Mouse (Mus musculus): ENCODE data around the gene Rrp36.
A peak's percentile ranks its signal among the peaks of the same experiment; 100 is the strongest.

Rrp36 gene

DNA sequence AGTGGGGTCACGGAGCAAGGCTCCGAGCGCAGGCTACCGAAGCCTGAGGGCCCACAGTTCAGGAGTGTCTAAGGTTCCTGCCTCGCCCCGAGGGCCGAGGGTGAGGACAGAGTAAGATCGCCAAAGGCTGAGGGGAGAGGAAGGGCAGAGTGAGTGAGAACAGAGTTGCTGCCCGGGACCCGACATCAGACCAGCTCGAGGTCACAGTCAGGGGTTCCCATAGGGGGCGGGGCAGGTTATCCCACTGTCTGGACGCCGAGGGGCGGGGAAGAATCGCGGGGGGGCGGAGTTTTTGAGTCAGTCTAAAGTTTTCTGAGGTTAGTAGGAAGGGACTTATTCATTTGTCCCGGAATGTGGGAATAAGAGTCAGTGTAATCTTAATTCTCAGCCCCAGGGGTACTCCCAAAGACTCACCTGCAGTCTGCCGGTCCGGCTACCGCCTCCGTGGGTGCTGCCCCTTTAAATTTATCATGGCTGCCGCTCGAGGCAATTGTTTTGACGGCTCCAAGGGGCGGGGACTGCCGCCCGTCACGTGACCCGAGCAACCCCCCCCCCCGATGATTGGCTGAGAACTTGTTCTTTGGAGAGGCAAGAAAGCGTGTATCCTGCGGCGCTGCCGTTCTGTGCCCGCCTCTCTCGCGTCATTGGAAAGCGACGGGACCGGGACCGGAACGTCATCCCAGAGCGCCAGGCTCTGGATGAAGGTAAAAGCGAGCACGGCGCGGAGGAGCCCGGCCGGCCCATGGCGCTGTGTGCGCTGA is 28.4 kb downstream of the Rrp36 start, which contains the start of the genes Klc4 and Mrpl2:
TSS of gene Klc4 (minus strand) at position 462 of the 761 bp plus-strand sequence.
TSS of gene Mrpl2 (plus strand) at position 669 of the 761 bp plus-strand sequence.
- DNase-seq: peak; percentile 99 to 100

DNA sequence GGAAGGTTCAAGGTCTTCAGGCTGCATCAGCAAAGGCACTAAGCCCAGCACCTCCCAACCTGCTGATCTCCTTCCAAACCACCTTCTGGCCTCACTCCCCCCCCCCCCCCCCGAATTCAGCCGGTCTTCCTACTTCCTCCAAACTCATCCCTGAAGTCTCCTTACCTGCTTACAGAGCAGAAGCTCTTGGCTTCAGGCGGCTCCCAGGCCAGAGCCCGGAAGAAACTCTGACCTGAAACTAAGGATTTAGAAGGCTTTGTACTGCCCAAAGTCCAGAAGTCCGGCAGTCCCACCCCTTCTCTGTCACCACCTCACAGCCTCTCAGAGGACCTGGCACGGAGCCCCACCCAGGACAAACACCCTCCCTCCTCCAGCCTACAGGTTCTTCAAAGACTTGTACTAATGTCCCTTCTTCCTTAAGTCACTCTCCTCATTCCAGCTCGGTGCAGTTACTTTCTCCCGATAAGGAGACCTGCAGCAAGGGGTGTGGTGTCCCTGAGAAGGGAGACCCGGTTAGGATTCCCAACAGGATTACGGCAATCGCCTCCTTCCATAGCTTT is 29.2 kb downstream of the Rrp36 start:
- peak; percentile 81 to 86 for DNase-seq

DNA sequence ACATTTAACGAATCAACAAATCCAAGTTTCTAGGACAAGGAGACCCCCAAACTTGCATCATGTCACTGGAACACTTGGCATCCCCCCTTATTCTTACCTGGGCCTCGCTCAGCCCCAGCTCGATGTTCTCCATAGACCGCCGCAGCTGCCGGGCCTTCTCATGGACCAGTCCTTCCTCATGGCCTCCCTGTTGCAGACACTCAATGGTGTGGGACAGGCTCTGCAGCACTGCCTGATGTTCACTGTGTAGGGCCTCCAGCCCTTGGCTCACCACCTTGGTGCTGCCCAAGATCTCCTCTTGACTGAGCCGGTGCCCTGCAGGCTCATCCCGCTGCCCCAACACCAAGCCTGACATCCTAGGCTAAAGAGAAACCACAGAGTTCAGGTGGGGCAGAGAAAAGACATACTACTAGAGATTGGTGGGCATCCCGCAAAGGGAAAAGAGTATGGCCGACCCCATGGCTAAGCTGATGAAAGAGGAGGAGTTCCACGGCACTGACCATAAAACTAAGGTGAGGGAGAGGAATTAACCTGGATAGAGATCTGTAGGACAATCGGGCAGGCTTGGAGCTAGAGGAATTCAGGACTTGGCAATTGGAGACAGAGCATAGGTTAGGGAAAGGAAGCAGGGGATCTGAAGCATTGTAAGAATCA is 29.9 kb downstream of the Rrp36 start:
- no peak for DNase-seq

DNA sequence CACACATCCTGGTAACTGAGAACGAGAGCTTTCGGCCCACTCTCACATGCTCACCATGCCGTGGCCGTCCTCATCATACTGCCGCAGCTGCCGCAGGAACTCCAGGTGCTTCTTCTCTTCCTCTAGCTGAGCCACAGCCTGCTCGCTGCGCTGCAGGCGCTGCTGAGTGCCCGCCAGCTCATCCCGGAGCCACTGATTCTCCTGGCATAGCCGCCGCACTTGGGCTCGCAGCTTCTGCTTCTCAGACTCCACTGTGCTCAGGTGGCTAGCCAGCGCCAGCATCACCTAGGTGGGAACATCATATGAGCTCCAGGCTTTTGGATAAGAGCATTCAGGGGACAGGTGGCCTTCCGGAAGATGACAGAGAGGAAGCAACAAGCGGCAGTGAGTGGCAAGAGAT is 32.1 kb downstream of the Rrp36 start:
- no peak for DNase-seq

DNA sequence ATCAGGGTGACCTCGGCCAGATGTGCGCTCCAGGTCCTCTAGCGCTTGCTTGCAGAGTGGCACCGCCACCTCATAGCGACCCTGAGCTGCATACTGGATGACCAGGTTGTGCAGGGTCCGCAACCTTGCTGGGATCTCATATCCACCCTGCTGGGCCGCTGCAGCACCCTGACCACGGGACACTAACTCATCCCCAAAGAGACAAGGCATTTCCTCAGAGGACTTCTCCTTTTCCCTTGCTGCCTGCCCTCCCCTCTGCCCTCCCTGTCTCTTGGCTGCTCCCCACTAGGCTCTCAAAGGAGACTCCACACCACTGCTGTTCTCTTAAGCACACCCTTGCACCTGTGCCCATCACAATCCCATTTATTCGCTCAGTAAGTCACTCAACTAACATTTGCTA is 34.2 kb downstream of the Rrp36 start:
- DNase-seq: no peak

DNA sequence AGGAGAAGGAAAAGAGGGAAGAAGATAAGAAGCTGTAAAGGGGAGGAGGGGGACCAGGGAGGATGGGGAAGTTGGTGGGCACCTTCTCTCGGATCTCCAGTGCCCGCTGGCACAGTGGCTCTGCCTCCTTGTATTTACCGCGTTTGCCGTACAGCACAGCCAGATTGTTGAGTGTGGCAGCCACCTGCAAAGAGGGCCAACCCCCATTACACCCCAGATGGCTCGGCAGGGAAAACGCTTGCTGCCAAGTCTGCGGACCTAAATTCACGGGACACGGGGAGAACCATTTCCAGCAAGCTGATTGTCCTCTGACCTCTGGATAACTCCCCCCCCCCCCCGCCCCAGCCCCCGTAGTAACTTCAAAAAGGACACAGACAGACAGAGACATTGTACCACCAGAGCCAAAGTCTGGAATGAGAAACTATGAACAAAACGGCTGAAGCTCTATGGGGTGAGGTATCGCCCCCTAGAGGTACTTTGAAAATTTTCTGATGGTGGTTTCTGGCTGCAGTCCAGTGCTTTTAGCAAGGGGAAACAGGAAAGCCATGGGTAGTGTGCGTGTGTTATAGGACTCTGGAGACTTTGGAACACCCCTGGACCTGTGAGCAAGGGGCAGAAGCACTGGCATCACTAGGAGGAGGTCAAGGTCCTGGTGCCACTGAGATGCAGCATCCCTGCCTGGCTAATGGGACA is 37.2 kb downstream of the Rrp36 start:
- DNase-seq: peak; percentile 58 to 83

DNA sequence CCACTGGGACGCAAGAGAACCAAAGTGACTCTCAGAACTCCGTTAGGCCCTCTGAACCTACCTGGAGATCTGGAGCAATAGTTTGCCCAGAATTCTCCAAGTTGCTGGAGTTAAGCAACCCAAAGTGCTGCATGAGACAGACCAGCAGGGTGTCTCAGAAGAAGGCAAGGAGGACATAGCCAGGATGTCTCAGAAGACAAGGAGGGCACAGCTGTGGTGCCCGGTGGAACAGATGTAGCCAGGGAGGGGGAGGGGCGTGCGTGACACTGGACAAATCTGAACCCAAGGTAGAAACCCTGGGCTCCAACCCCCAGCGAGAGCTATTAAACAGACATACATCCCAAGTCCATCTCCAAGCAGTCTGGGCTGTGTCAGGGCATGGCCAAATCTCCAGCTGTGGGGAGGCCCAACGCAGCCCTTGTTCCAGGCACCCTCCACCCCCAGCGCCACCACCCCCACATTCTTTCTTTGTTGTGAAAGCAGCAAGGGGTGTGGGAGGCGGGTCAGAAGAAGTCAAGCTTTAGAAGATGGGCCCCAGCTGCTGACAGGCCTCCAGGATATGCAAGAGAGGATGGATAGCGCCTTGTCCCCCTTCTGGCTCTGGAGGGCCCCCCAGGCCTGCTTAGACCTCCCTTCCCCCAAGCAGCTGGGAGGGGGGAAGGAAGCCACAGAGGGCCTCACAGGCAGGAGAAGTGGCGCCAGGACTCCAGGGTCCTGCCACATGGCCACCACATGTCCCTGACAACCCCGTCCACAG is 44.3 kb downstream of the Rrp36 start:
- peak; percentile 82 to 94 for DNase-seq

DNA sequence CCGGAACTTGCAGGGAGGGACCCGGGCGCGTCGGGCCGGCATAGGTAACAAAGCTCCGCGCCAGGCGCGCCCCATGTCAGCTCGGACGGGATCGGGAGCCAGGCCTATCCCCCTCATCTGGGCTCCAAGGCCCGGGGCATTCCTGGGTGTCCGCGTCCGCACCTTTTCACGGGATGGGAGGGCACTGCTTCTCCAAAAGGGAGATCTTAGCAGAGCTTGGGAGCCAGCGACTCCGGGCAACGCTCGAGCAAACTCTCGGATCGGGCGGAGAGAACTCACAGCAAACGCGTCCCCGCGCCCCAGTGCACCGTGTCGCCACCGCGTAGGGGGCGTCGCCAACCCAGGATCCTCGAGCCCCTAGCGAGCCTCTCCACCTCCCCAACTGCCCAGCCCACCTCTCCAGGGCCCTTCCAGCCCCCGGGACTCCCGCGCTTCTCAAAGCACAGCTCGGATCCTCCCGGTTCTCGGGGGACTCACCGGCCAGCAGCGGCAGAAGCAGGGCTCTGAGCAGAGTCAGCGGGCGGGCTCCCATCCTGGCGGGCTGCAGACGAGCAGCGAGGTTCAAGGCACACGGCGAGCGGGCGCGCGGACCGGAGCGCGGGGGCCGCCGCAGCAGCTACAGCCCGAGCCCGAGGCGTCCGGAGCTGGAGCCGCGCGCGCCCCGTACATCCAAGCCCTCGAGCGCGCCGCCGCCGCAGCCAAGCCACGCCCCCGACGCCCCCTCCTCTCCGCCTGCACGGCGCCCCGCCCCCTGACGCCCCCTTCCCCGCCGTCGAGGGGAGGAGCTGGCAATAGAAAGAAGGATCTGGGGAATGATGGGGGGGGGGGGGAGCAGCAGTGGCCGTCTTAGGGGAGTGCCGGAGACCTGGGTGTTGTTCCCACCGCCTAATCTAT is 45.1 kb downstream of the Rrp36 start, which contains the start of gene Ptk7:
TSS of gene Ptk7 (minus strand) at position 714 of the 894 bp plus-strand sequence.
- DNase-seq: peak; percentile 88 to 93

DNA sequence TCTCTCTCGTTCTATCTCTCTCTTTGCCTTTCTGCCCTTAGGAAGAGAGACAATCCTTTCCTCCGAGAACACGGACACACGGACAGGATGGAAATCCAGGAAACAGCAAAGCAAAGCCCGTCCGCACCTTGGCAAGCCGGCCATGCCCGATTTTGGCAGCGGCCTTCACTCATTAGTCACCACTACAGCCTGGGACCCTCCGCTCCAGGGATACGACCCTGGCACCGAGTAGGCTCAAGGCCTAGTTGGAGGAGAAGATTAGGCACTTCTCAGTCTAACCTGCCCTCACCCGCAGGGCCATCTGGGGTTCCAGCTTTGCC is 45.7 kb downstream of the Rrp36 start:
- peak in 1 of 2 experiments; percentile 58 for DNase-seq

DNA sequence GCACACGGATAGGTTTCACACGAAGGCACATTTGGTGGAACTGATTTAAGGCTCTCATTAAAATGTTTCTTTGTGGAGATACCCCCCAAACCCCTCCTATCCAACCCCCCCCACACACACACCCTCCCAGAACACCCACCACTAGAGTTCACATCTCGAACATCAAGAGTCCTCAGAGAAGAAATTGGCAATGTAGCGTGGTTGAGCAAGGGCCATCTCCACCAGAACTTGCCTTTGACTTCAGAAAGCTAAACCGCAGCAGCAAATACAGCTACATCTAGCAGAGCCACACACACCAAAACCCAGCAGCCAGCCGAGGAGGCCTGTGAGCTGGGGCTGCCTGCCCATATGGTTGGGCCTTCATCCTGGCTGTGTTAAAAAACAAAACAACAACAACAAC is 46.7 kb downstream of the Rrp36 start:
- peak in 1 of 2 experiments; percentile 43 for DNase-seq

DNA sequence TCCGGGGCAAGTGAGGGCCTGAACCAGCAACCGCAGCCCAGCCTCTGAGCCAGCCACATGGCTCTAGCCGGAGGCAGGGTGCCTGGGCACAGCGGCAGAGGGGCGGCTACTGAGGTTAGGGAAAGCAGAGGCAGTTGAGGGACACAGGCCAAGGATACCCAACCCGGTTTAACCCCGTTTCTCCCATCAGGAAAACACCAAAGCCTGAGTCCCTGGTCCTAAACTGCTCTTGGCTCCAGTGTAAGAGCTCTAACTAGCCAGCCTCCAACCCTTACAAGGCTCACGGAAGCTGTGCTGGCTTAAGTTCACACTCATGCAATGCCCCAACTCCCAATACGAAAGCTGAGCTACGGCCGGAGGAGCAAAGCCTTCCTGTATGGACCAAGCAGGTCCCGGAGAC is 49.6 kb downstream of the Rrp36 start:
- DNase-seq: no peak

DNA sequence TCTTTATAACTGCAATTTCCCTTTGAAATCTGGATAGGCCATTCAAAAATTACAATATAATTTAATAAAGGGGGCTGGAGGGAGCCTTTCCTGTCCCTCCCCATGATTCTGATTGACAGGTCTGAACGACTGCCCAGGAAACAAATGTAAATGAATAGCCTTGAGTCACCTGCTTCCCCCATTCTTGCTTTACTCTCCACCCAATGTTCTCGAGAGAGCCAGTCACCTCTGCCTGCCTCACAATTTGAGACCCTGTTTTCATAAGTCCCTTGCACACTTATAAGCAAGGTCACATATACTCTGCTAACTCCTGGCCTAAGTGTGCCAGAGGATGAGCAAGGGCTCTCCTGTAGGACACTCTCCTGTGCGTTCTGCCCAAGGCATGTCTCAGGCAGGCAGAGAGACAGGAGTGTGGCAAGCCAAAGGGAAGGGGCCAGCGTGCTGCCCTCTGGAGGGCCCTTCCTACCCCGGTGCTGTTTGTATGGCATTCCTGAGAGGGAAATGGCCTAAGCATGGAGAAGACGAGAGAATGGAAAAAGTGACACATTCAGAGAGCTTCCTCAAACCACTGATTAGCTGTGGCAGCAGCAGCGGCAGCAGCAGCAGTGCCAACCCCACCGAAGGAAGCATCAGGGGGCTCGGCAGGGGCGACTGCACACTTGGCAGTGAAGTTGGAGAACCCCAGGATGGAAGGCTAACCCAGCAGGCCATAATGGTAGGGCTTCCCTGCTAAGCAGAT is 50.2 kb downstream of the Rrp36 start:
- peak; percentile 70 to 77 for DNase-seq

DNA sequence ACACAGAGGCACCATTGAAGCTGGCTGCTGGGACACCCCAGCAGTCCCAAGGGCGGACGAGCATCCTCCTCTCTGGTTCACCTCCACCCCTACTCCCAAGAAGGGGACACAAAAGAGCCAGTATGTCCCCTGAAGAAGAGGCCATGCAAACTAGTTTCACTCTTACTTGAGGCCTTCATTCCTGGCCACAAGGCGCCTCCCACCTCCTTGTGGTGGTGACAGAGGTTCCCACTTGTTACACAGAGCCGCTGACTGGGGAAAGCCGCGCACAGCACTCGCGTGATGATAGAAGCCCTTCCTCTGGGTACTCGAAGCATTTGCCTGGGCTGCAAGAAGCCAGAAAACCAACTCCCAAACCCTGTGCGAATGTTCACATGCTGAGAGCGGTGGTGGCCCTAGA is 51.9 kb downstream of the Rrp36 start:
- peak in 1 of 2 experiments; percentile 38 for DNase-seq

DNA sequence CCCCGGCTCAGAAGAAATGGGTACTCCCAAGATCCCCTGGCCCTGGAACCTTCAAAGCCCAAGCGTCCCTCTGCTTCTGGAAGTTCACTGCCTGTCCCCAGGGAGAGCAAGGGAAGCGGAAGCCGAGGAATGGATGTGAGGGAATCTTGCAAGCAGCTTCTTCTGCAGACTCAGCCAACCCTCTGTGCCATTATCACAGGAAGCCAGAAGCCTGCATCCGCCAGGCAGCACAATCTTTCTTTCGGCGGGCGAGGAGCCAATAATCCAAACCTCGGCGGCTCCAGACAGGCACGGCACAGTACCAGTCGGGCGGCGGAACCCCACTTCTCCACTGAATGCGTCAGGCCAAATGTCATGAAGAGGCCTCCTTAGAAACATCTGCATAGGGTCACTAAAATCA is 52.8 kb downstream of the Rrp36 start:
- DNase-seq: peak; percentile 66 to 80

DNA sequence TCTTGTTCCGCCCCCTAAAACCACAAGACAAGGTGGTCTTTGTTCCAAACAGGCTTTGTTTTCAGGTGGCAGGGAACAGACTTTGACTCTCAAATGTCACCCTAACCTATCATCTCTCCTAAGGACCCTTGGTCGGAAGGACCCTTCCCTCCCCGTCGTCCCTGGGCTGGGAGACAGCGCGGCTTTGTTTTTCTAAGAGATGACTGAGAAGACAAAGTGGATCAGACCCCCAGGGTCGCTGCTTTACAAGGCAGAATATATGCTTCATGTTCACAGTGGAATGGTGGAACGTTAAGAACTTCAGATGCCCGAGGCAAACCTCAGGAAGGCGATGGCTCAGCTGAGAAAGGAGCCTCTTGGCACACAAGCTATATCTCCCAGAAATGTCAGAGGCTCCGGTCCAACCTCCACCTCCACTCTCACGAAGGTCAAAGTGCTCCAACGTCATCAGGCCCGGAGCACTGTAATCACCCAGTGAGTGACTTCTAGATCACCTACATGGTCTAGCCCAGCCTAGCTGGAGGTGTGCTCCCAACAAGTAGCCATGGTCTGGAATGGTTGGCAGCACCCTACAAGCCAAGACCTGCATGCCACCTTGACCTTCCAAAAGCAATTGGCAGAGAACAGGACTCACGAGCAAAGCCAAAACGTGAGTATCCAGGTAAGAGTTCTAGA is 54.3 kb downstream of the Rrp36 start:
- DNase-seq: no peak

DNA sequence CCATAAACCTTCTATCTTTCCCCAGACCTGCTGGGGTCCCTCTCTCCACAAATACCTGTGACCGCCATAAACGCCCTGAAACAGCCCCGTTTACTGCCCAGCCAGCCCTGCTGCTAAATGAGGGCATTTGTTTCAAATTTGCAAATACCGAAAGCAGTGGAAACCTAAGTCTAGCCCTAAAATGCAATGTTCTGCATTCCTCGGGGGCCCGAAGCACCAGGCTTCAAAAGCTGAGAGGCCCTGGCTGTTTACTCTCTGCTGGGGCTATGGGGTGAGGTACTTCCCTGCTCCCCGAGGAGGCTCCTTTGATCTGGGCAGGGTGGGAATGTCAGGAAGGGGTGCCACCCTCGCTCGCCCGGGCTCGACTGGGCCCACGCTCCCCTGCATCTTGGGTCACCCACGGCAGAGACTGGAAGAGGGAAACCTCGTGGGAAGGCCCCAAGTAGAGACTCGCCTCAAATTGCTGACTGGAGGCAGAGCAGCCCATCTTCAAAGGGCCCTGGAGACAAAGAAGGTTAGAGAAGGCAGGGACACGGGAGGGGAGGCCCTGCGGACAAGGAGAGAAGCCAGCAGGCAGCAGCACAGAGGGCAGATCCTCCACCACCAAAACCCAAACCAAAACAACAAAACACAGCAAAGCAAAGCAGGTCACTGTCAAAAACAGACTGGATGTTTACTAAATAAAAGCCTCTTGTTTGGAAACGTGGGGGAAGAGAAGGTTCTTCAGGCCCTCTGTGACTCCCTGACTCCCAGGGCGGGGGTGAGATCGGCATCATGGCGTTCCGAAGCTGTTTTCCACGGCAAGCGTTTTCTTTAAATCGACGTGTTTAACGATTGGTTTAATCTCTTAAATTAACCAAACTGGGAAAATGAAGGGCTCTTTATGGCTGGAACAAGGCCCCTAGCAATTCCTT is 55.1 kb downstream of the Rrp36 start:
- DNase-seq: peak; percentile 36 to 60

DNA sequence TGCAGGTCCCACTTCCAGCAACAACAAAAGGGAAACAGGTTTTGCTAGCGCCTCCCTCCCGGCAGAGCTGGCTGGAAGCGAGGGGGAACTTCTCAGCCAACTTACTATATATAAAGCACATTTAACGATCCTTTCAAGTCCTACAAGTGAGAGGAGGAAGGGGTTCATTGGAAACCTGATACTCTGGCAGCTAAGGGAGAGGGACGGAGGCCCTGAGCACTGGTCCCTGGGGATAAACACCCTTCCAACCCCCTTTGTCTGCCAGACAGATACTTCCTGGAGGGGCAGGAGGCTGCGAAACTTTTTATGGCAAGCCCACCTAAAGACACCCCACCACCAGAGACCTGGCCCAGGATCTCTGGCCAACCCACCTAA is 55.8 kb downstream of the Rrp36 start:
- DNase-seq: no peak

DNA sequence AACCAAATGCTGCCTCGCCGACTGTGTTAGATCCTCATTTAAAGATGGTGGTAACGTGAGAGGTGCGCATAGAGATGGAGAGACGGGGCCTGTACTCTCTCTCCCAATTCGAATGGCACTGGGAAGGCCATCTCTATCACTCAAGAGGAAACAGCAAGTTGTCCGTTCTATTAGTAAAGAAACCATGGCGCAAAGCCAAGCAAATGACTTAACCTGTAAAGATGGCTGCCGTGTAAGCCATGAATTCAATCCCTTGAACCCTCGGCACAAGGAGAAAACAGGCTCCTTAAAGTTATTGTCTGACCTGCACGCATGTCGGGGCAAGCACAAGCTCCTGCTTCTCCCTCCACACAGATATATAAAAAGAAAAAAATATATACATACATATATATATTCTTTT is 56.4 kb downstream of the Rrp36 start:
- DNase-seq: no peak
